ENCODE assay signal across 9 mouse cellular contexts in genomic region chr2:145612937-145613336, GRCm38 (mm10).
DNase-seq lines count a peak whose midpoint lies in the region; ATAC-seq and TF ChIP-seq lines count a peak whose summit lies in the region.
"Had no signal": no experiment of that assay in that cellular context is flagged by ENCODE, and none has a peak within 500 bp of the region (broad histone marks: within the 10 kb centered on the region; RNA-seq: fewer than 3 reads in every experiment).

No protein-coding gene starts in this region.

- WGBS in kidney, adult 2 months, result 63% methylated on average over 8 of the region's 8 CpGs
- 66% methylated on average over 8 of the region's 8 CpGs for WGBS in kidney, embryonic 14.5 days
- WGBS in limb, embryonic 11.5 days, result 66% methylated on average over 8 of the region's 8 CpGs
- 71% methylated on average over 8 of the region's 8 CpGs for WGBS in forebrain, embryonic 11.5 days

- TF ChIP-seq CTCF in kidney, adult 2 months (conservative IDR thresholded peaks at IDR 0.05; ENCODE audit: insufficient read depth, insufficient read length, low read depth, low read length), result peak; percentile 30; the same call in 1 of the 2 replicates
- peak; percentile 76 for TF ChIP-seq CTCF in E14TG2a.4 (conservative IDR thresholded peaks at IDR 0.05; ENCODE audit: low read length)

- H3K36me3 ChIP-seq in kidney, adult 2 months (ENCODE audit: control insufficient read depth, insufficient read depth, low read length), result no peaks in the 10 kb centered on the region
- no peaks in the 10 kb centered on the region for H3K36me3 ChIP-seq in kidney, embryonic 14.5 days (ENCODE audit: control insufficient read depth, insufficient read depth, low read length)
- H3K36me3 ChIP-seq in E14TG2a.4 (ENCODE audit: insufficient read depth, low read length), result no peaks in the 10 kb centered on the region
- H3K36me3 ChIP-seq in limb, embryonic 11.5 days (ENCODE audit: control insufficient read depth, insufficient read depth, low read length), result no peaks in the 10 kb centered on the region
- no peaks in the 10 kb centered on the region for H3K36me3 ChIP-seq in forebrain, embryonic 11.5 days (ENCODE audit: control insufficient read depth, insufficient read depth, low read length)

- no peaks in the 10 kb centered on the region for H3K27me3 ChIP-seq in kidney, adult 2 months (replicated peaks; ENCODE audit: control insufficient read depth, insufficient read depth, low read length)
- no peaks in the 10 kb centered on the region for H3K27me3 ChIP-seq in kidney, embryonic 14.5 days (ENCODE audit: control insufficient read depth, insufficient read depth, low read length)
- no peaks in the 10 kb centered on the region for H3K27me3 ChIP-seq in E14TG2a.4 (ENCODE audit: insufficient read depth, low read length)
- no peaks in the 10 kb centered on the region for H3K27me3 ChIP-seq in limb, embryonic 11.5 days (ENCODE audit: control insufficient read depth, insufficient read depth, low read length)
- no peaks in the 10 kb centered on the region for H3K27me3 ChIP-seq in forebrain, embryonic 11.5 days (ENCODE audit: control insufficient read depth, insufficient read depth, low read length)

- ATAC-seq in kidney, embryonic 14.5 days (ENCODE audit: low FRiP score, low TSS enrichment), result no peak
- ATAC-seq in limb, embryonic 11.5 days (ENCODE audit: insufficient number of reproducible peaks, low FRiP score, low TSS enrichment, low read depth), result no peak
- no peak for ATAC-seq in megakaryocyte-erythroid progenitor cell, adult 5-6 weeks (replicated peaks; ENCODE audit: low FRiP score, low TSS enrichment, poor library complexity, severe bottlenecking)
- no peak for ATAC-seq in forebrain, embryonic 11.5 days (replicated peaks; ENCODE audit: low FRiP score)

- no peak overlapping the region for H3K4me2 ChIP-seq in kidney, embryonic 14.5 days (replicated peaks; ENCODE audit: low read depth, low read length)
- H3K4me2 ChIP-seq in limb, embryonic 11.5 days (ENCODE audit: low read depth, severe bottlenecking), result no peak overlapping the region
- H3K4me2 ChIP-seq in forebrain, embryonic 11.5 days (ENCODE audit: low read depth, low read length, severe bottlenecking), result no peak overlapping the region

- H3K9me3 ChIP-seq in kidney, embryonic 14.5 days (ENCODE audit: control insufficient read depth, low read length), result no peaks in the 10 kb centered on the region
- H3K9me3 ChIP-seq in E14TG2a.4 (ENCODE audit: low read length), result peaks cover 8% of the 10 kb centered on the region
- no peaks in the 10 kb centered on the region for H3K9me3 ChIP-seq in limb, embryonic 11.5 days (ENCODE audit: control insufficient read depth, low read length)
- no peaks in the 10 kb centered on the region for H3K9me3 ChIP-seq in forebrain, embryonic 11.5 days (ENCODE audit: control insufficient read depth, low read length)

- H3K4me1 ChIP-seq in kidney, adult 2 months (ENCODE audit: control insufficient read depth, insufficient read depth, low read length), result no peaks in the 10 kb centered on the region
- H3K4me1 ChIP-seq in kidney, embryonic 14.5 days (ENCODE audit: control insufficient read depth, insufficient read depth, low read length), result no peaks in the 10 kb centered on the region
- 0 out of 2 replicates have a peak, but pooled peaks cover 2% of the 10 kb centered on the region for H3K4me1 ChIP-seq in E14TG2a.4 (replicated peaks; ENCODE audit: low read depth, low read length)
- no peaks in the 10 kb centered on the region for H3K4me1 ChIP-seq in limb, embryonic 11.5 days (ENCODE audit: control insufficient read depth, insufficient read depth, low read length)
- H3K4me1 ChIP-seq in forebrain, embryonic 11.5 days (replicated peaks; ENCODE audit: control insufficient read depth, insufficient read depth, low read length), result no peaks in the 10 kb centered on the region

- no peak for TF ChIP-seq POLR2A in kidney, adult 2 months (IDR thresholded peaks at IDR 0.05; ENCODE audit: low read depth, low read length)

- no peak for DNase-seq in kidney, adult 2 months
- peak; percentile 61 for DNase-seq in ZHBTc4 (ENCODE audit: low read depth, low spot score)
- DNase-seq in limb, embryonic 11.5 days (ENCODE audit: low spot score), result peak; percentile 45
- DNase-seq in forebrain, embryonic 11.5 days (ENCODE audit: low spot score), result no peak
- DNase-seq in ovary, adult 18-20 months (ENCODE audit: low spot score), result no peak
- DNase-seq: gastrocnemius, postnatal 25 days had no signal

- no peak overlapping the region for H3K27ac ChIP-seq in kidney, adult 2 months (ENCODE audit: insufficient read depth, low read depth, low read length)
- no peak overlapping the region for H3K27ac ChIP-seq in kidney, embryonic 14.5 days (ENCODE audit: low read depth, low read length)
- no peak overlapping the region for H3K27ac ChIP-seq in limb, embryonic 11.5 days (replicated peaks; ENCODE audit: low read depth, low read length)
- H3K27ac ChIP-seq in forebrain, embryonic 11.5 days (ENCODE audit: low read depth, low read length), result no peak overlapping the region

- no peak overlapping the region for H3K9ac ChIP-seq in kidney, embryonic 14.5 days (ENCODE audit: low read depth, low read length)
- H3K9ac ChIP-seq in limb, embryonic 11.5 days (ENCODE audit: low read length), result no peak overlapping the region
- no peak overlapping the region for H3K9ac ChIP-seq in forebrain, embryonic 11.5 days (ENCODE audit: low read length)

- H3K4me3 ChIP-seq in kidney, adult 2 months (ENCODE audit: insufficient read depth, low read depth, low read length), result no peak overlapping the region
- H3K4me3 ChIP-seq in kidney, embryonic 14.5 days (ENCODE audit: low read length), result no peak overlapping the region
- H3K4me3 ChIP-seq in E14TG2a.4 (replicated peaks; ENCODE audit: low read length), result no peak overlapping the region
- no peak overlapping the region for H3K4me3 ChIP-seq in limb, embryonic 11.5 days (ENCODE audit: low read depth, low read length)
- H3K4me3 ChIP-seq in forebrain, embryonic 11.5 days (ENCODE audit: low read depth, low read length), result no peak overlapping the region

Comparison
In these comparisons a context has a peak if more than half of its experiments do, and no peak if none do; other contexts are left out.
1. DNase-seq: peak in ZHBTc4 (single experiment) and limb, embryonic 11.5 days (single experiment); none in kidney, adult 2 months (single experiment), forebrain, embryonic 11.5 days (single experiment) and ovary, adult 18-20 months (single experiment).